ENCODE assay signal across 8 mouse cellular contexts in genomic region chr13:64312024-64312915, GRCm38 (mm10). TPM values are rescaled to one million over a fixed set of nuclear protein-coding genes. Genes with fewer than 3 reads are reported as not detected.
A peak's percentile ranks its signal among the peaks of the same experiment; 100 is the strongest.
DNase-seq lines count a peak whose midpoint lies in the region; ATAC-seq lines count a peak whose summit lies in the region.

Gene Aaed1 (minus strand): TSS chr13:64312710.

- WGBS in hindbrain, embryonic 12.5 days: under 1% methylated on average over 67 of the region's 74 CpGs

- H3K9me3 ChIP-seq in hindbrain, embryonic 12.5 days (replicated peaks): no peaks in the 10 kb centered on the region

- H3K36me3 ChIP-seq in hindbrain, embryonic 12.5 days: no peaks in the 10 kb centered on the region

- ATAC-seq in hindbrain, embryonic 12.5 days (ENCODE audit: low FRiP score): peak; percentile 92

- DNase-seq in R1 (ENCODE audit: low read depth, low spot score): peak; percentile 84
- peak; percentile 96 to 98 for DNase-seq in cerebellum, postnatal 14 days
- DNase-seq in frontal cortex, postnatal 14 days (ENCODE audit: low spot score in 2 of 2): peak; percentile 80 to 83
- peak; percentile 83 to 89 for DNase-seq in layer of hippocampus, postnatal 14 days (ENCODE audit: low spot score in 2 of 2)
- DNase-seq in lung, postnatal 10 days: peak; percentile 91
- DNase-seq in ovary, postnatal 14 days (ENCODE audit: low spot score): peak; percentile 89
- peak; percentile 78 to 89 for DNase-seq in thymus, postnatal 10 days (ENCODE audit: low spot score in 2 of 2)

- H3K4me2 ChIP-seq in hindbrain, embryonic 12.5 days (replicated peaks): peak within 1 kb of the TSS; percentile 62

- no peaks in the 10 kb centered on the region for H3K27me3 ChIP-seq in hindbrain, embryonic 12.5 days

- 0 out of 2 replicates have a peak, but pooled peaks cover 4% of the 10 kb centered on the region for H3K4me1 ChIP-seq in hindbrain, embryonic 12.5 days

- peak within 1 kb of the TSS; percentile 73 for H3K27ac ChIP-seq in hindbrain, embryonic 12.5 days

- H3K4me3 ChIP-seq in hindbrain, embryonic 12.5 days: peak within 1 kb of the TSS; percentile 57

- H3K9ac ChIP-seq in hindbrain, embryonic 12.5 days: peak within 1 kb of the TSS; percentile 63

RNA-seq across cellular contexts. Expression of gene Aaed1, which starts in this region (rescaled TPM):
- 21.0 and 25.9 TPM in 2 replicates for polyA plus RNA-seq in hindbrain, embryonic 12.5 days (2016; fragmentation: Nextera tagmentation; extraction: Ambion mirVana)
- 10 to 100 TPM; 14.0 to 14.2 TPM for total RNA-seq in layer of hippocampus, postnatal 14 days (2021)

Comparison
In these comparisons a context has a peak if more than half of its experiments do, and no peak if none do; other contexts are left out.
1. Peak in every context shown above with its lines: DNase-seq, ATAC-seq, H3K4me3 ChIP-seq and H3K27ac ChIP-seq.